Mouse (Mus musculus) R1 (cell line): ENCODE results near the gene Avpr1b.

Experiments used
- DNase-seq: peaks from one replicate; pipeline ENCODE4 v3.0.0-alpha.2; 2018; ENCODE audit warnings: low read depth, low spot score

Avpr1b gene

DNA sequence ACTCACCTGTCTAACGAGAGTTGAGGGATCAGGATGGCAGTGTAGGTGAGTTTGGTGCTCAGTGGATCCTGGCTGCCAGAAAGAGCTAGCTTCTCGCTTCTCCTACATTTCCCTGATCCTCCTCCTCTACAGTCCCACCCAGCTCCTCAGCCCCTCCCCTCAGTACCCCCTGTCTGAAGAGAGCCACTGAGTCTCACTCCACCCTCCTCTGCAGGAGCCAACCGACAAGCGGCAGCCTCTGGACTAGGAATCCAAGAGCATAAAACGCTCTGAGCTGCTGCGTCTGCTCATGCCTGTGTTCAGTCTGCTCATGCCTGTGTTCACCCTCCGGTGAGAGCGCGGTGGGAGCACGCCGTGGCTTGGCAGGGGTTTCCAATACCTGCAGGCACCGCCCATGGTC lies at the start of gene Avpr1b:
Gene Avpr1b (plus strand): TSS at position 335 of the 400 bp plus-strand sequence.
- DNase-seq = peak; percentile 48

DNA sequence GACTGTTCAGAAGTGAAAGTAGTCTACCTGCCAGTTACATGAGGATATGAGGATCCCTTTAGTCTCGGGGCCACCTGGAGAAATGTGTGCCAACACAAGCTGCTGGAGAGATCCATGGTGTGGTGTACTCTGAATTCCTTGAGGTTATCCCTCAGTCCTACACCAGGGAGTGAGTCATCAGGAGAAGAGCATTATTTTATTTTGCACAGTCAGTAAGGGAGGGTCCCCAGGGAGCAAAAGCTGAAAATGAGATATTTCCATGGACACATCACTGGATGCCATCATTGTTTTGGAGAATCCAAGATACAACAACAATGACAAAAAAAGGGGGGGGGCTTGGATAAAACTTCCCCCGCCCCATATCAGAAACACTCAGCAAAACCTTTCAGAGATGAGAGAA lies 47.1 kb upstream of the Avpr1b start:
- DNase-seq = no peak

DNA sequence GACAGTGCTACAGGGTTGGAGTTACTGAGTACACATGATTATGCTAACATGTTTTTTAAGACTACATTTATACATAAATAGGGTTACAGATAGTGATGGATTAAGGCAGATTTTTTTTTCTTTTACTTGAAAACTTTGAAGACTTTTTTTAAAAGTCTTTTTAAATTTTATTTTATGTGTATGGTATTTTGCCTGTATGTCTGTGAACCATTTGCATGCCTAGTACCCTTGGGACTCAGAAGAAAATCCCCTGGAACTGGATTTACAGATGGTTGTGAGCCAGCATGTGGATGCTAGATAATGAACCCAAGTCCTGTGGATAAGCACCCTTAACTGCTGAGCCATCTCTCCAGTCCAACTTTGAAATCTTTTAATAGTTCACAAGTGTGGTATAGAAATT lies 45.6 kb upstream of the Avpr1b start:
- DNase-seq = no peak

DNA sequence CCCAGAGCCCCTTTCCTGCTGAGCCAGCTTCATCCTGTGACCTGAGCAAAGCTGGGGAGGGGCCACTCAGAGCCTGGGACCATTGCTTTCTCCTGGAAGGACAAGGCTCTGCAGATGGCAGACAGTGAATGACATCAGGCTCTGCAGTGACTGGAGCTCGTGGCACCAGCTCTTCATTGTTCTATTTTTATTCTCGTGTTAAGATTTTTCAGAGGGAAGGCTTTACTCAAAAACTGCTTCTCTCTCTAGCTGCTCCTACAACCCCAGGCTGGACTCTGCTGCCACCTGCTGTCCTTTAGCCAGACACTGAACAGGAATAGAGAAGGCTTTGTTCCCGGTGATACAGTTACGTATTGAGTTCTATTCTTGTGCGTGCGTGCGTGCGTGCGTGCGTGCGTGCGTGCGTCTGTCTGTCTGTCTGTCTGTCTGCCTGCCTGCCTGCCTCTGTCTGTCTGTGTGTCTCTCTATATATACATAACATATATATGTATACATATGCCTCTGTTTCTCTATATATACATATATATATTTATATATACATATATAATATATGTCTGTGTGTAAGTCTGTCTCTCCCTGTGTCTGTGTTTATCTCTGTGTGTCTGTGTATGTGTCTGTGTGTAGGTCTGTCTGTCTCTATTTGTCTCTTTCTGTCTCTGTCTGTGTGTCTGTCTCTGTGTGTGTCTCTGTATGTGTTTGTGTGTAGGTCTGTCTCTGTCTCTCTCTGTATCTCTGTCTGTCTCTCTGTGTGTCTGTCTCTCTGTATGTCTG lies 43.8 kb upstream of the Avpr1b start:
- DNase-seq = peak; percentile 89

DNA sequence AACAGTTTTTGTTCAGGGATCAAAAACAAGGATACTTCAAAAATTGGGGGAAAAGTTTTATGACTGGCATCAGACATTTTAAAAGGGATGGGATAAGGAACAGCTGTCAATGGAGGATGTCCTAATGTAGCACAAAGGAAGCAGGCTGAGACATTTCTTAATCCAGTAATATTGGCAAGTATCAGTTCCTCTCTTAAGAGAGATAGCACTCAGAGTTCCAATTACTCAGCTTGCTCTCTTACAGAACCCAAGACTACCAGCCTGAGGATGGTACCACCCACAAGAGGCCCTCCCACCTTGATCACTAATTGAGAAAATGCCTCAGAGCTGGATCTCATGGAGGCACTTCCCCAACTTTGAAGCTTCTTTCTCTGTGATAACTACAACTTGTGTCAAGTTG lies 38.5 kb upstream of the Avpr1b start:
- DNase-seq = no peak

DNA sequence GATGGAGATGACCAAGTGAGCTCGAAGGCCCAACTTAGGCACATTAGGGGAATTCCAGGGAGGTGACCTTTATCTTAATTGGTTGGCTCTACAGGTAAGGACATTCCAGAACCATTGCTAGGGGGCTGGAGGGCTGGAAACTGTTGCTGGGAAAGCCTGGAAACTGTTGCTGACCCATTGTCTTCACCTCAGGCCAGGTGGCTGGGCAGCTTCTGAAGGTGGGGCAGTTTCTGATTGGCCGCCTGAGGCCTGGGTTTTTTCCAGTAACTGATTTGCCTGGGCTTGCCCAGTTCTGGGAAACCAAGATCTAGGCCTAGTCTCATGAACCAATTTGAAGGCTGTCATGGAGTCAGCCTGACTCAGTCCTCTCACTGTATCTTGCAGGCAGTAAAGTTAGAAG lies 37.0 kb upstream of the Avpr1b start:
- peak; percentile 34 for DNase-seq

DNA sequence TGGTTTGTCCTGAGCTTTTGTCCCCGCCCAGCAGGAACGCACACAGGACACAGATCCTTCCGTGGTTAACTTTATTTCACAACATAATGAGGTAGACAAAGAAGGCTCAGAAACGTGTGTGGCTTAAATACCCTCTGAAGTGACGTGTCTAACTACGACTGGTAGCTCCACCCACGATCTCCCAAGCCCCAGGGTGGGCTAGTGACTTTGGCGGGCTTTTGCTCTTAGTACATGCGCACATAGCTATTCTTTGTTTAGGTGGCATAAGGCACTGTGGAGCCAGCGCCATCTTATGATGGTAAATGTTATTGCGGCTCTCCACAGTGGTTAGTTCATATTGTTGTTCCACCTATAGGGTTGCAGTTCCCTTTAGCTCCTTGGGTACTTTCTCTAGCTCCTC lies 33.0 kb upstream of the Avpr1b start:
- DNase-seq = peak; percentile 88

DNA sequence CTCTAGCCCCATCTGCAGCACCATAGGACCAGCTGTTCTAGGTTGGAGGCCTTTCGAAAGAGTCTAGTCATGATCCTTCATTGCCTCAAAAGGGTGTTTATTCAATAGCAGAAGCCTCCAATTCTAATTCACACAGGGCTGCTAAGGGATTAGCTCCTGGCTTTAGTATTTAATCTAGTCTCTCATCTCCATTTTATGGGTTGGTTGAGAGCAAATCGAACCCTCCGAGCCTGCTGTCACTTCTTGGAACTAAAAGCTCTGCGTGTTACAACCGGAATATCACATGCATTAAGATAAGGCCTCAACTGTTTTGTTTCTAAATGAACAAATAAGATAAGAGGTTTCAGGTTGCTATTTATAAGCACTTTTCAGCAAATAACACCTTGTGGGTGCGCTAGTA lies 29.3 kb upstream of the Avpr1b start:
- no peak for DNase-seq

DNA sequence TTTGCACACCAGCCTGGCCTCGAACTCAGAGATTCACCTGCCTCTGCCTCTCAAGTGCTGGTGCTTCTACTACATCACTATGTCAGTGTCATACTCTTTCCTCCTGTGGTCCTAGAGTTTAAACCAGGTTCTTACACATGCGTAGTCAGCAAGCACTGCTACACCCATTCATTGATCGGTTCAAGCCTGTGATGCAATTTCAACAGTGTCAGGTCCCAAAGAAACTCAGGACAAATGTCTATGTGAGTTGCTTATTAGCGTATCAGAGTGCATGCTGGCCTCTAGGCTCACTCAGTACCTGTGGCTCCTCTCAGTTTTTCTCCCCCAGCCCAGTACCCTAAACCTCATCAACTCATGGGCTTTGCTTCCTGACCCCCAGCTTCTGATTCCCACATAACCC lies 28.6 kb upstream of the Avpr1b start:
- no peak for DNase-seq

DNA sequence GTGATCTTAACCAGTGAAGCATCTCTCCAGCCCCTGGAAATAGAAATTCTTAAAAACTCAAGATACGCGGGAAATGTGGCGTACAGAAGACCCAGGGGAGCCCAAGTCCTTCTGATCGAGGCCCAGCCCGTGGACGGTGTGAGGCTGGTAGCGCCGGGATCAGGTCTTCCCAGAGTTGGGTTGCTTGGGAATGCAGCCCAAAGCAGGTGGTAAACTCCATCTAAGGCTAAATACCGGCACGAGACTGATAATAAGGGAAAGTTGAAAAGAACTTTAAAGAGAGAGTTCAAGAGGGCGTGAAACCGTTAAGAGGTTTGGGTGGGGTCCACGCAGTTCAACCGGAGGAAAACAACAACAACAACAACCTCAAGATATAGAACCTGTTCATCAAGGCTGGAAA lies 25.3 kb upstream of the Avpr1b start:
- peak; percentile 48 for DNase-seq

DNA sequence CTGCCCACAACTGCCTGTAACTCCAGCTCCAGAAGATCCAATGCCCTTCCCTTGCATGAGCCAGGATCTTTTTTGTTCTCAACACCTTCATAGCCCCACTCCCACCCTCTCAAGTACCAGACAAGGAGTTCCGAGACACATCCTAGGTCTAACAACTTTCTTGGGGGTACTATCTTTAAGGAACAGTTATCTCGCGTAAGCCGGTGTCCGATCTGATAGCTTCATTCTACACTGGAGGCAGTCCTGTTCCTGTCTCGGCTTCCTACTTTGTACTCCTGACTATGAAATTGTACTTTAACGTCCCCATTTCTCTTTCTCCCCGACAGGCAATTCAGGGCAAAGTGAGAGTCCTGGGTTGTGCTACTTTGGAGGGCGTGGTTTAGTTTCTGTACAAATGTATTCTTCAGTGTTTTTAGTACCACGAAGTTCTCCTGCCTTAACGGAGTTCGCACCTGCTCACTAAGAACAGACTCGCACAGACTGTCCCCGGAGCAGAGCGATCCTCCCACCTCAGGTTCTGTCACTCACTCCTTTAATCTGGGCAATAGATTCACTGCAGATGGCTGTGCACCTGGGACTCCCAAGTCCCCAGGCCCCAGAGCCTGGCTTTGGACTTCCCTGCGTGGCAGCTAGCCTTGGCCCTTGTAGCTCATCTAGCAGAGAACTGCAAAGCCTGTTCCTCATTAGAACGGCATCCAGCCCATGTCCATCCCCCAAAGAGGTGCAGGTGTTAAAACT lies 19.9 kb upstream of the Avpr1b start:
- DNase-seq = no peak

DNA sequence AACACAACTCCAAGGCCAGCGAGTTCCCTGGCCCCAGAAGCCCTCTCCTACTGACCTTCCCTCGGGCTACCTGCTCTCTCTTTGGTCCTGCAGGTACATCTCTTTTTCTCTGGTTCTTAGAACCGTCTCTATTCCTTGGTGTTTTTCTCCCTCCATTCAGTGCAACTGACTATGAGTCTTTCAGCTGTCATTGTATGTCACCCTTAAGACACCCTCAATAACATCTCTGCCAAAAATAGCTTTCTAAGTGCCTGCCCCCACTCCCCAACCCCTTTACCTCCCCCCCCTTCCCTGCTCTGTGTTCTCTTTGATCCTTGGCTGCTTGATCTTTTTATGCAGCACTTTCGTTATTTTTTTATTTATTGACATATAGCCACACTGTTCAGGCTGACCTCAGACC lies 18.6 kb upstream of the Avpr1b start:
- DNase-seq = no peak

DNA sequence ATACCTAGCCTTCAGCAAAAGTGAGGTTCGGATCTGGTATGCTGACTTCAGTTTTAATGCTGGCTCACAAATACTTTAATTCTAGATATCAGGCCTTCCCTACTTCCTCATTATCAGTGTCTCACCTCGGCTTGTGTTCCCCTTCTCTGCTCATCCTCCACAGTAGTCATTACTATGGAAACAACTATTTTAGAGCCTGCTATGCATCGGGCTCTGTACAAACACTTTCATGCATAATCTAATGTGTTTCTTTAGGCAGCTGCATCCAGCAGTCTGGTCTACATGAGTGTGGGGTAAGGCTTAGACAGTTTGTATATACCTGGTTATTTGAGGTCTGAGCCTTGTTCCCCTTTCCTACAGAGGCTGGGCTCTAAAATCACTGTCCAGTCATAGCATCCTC lies 15.4 kb upstream of the Avpr1b start:
- DNase-seq = no peak

DNA sequence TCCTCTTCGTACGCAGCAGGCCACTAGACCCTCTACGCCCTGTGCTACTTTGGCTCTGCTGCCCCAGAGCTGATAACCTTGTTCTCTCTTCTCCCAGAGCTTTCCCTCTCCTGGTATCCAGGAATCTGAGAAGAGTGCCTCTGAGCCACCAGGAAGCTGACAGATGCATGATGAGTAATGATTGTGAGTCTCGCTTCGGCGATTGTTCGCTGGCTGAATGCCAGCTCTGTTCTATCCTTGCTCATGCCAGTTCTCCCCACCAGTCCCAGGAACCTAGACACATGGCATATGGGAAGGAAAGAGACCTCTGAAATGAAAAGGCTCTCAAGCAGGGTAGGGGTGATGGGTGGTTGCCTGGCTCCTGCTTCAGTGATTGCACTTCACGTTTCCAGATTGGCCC lies 12.2 kb upstream of the Avpr1b start:
- DNase-seq = no peak

DNA sequence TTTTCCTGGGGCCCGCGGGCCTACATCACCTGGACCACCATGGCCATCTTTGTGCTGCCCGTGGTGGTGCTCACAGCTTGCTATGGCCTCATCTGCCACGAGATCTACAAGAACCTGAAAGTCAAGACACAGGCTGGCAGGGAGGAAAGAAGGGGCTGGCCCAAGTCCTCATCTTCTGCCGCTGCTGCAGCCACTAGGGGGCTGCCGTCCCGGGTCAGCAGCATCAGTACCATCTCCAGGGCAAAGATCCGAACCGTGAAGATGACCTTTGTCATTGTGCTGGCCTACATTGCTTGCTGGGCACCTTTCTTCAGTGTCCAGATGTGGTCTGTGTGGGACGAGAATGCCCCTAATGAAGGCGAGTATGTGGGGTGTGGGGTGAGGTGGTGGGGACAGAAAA lies 1.3 kb downstream of the Avpr1b start:
- peak; percentile 21 for DNase-seq

DNA sequence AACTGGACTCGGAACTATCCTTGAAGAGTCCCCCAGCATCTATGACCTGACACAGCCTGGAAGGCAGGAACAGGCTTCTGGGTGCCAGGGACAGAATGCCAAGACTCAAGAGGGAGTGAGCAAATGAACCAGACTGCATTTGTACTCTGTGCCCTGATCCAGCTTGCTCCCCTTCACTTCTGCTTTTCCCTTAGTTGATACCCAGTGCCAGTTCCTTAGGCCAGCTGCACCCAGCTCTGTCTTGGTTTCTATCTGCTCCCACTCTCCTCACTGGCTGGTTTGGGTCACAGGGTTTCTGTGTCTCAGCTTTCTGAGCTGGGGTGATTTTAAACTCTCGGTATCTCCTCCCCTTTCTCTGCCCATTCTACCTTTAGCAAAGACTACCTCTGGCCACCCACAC lies 7.7 kb downstream of the Avpr1b start:
- DNase-seq = no peak

DNA sequence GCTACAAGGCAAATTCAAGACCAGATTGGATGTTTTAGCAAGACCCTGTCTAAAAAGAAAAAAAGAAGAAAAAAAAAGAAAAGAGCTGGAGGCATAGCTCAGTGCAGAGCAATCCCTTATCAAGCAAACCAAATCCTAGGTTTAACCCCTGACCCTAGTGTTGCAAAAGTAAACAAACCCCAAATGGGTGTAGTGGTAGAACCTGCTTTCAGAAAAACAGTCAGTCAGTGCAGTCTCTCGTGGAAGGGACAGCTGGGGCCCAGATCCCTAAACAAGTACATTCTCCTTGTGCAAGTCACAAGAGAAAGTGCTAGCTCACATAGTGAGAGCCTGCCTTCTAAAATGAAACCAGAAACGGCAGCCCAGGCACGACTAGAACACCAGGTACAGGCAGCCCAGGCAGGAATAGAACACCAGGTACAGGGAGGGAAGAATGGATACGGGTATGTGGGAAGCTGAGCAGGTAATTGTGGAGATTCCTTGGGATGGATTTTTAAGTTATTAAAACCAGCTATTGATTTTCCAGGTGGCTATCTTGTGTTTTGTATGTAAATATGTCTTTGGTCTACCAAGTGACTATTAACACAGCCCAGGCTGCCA lies 13.6 kb downstream of the Avpr1b start:
- DNase-seq = no peak

DNA sequence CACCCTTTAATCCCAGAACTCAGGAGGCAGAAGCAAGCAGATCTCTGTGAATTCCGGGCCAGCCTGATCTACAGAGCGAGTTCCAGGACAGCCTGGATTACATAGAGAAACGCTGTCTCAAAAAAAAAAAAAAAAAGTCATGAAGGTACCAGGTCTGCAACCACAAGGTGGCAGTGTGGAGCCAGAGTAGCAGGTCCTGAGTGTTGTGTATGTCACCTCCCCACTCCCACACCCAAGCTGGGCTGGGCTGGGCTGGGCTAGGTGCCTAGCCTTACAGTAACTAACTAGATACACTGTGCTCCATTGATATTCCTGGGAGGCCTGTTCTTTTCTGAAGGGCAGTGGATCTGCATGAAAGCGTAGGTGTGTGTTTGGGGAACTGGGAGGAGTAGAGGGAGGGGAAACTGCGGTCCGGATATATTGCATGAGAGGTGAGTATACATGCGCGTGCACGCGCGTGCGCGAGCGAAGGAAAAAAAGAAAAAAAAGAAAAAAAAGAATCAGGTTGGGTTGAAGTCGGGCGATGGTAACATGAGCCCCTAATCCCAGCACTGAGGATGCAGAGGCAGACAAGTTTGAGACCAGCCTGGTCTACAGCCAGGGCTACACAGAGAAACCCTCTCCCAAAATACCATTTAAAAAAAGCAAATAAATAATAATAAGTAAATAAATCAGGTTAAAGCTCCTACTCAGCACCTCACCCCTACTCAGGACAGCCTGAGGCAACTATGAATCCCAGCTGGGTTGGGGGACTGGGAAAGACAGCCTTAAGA lies 14.5 kb downstream of the Avpr1b start:
- DNase-seq = peak; percentile 90

DNA sequence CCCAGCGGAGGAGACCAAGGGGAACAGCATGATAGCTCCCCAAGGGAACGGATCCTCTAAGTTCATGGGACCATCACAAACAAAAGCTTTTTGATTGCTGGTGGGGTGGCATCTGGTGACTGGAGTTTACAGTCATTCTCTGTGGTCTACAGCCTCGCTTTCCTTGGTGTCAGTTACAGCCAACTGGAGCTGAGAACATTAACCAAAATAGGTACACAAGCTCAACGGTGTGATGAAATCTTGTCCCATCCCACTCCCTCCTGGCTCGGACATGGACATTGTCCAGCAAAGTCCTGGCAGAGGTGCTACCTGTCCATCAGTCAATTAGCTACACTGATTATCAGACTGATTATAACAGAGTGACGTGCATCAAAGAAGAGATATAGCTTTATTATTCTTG lies 15.6 kb downstream of the Avpr1b start:
- no peak for DNase-seq

DNA sequence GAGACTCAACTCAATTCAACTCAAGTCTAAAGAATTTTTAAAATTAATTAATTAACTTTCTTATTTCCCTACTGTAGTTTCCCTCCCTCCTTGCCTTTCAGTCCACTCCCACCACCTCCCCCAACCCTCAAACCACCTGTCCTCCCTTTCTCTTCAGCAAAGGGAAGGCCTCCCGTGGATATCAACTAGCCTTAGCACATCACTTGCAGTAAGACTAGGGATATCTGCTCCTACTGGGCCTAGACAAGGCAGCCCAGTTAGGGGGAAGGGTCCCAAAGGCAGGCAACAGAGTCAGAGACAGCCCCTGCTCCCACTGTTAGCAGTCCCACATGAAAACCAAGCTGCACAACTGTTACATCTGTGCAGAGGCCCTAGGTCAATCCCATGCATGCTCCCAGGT lies 17.1 kb downstream of the Avpr1b start:
- no peak for DNase-seq

DNA sequence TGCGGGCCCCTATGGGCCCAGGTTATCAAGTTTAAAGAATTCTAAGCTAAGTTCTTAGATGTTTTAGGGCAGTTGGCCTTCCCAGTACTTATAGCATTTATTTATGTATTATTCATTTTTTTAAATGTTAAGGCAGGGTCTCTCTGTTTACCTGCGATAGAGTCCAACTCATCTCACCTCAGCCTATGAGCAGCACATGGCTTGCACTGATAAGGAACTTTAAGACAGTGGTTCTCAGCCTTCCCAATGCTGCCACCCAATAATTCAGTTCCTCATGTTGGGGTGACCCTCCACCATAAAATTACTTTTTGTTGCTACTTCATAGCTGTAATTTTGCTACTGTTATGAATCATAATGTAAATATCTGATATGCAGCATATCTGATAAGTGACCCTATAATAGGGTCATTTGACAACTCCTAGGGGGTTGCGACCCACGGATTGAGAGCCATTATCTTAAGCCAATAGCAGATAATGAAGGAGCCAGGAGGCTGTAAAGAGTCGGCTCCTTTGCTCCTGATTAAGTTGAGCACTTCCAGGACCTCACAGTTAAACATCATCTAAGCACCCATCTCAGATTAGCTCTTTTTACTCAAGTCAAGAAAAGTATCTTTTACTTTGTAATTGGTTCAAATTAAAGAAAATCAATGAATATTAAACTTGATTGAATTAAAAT lies 17.6 kb downstream of the Avpr1b start:
- DNase-seq = no peak

DNA sequence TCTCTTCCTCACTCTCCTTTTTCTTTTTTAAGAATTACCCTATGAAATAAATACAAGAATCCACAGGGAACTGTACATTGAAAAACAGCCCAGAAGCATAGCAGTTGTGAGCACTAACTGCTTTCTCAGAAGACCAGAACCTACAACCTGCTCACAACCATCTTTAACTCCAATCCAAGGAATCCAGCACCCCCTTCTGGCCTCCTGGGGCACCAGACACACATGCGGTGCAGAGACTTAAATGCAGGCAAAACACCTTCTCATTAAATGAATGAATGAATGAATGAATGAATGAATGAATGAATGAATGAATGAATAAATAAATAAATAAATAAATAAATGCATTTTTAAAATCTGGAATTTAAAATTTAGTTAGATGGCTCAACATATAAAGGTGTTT lies 19.5 kb downstream of the Avpr1b start:
- DNase-seq = no peak
